In the genomic region with DNA sequence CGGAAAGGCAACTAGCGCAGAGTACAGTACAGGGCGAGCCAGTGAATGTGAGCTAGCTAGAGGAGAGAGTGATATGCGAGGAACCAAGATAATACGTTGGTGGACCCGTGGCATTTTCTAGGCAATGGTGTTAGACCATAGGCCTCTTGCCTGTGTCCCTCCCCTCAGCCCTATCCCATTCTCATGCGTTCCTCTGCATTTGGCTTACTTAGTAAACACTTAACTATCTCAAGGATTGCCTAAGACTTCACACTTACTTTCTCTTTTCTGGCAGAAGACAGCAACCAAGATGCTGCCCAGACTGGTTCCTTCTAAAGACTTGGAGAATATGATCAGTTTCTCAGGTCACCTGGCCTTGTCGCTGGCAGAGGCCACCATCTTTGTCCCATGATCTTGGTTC, we compare ENCODE assay signal across 21 mouse cellular contexts.
DNase-seq lines count a peak whose midpoint lies in the region; ATAC-seq and TF ChIP-seq lines count a peak whose summit lies in the region.
"Had no signal": no experiment of that assay in that cellular context is flagged by ENCODE, and none has a peak within 500 bp of the region (broad histone marks: within the 10 kb centered on the region; RNA-seq: fewer than 3 reads in every experiment).

No protein-coding gene starts in this region.

- H3K27me3 ChIP-seq in lung, embryonic 14.5 days (ENCODE audit: insufficient read depth, low read length) = no peaks in the 10 kb centered on the region
- no peaks in the 10 kb centered on the region for H3K27me3 ChIP-seq in stomach, embryonic 16.5 days (ENCODE audit: control insufficient read depth, insufficient read depth, low read length)
- H3K27me3 ChIP-seq in stomach, postnatal 0 days (ENCODE audit: control insufficient read depth, insufficient read depth, low read length) = no peaks in the 10 kb centered on the region
- H3K27me3 ChIP-seq: forebrain, embryonic 13.5 days; hindbrain, embryonic 13.5 days; Patski had no signal

- WGBS in lung, embryonic 14.5 days = 70% methylated on average over 8 of the region's 8 CpGs
- WGBS in stomach, embryonic 16.5 days = 84% methylated on average over 8 of the region's 8 CpGs
- 81% methylated on average over 8 of the region's 8 CpGs for WGBS in stomach, postnatal 0 days
- 82% methylated on average over 8 of the region's 8 CpGs for WGBS in olfactory bulb, adult 2 months

- no peak overlapping the region for H3K9ac ChIP-seq in lung, embryonic 14.5 days
- H3K9ac ChIP-seq in stomach, embryonic 16.5 days (ENCODE audit: low read length) = no peak overlapping the region
- H3K9ac ChIP-seq in stomach, postnatal 0 days (ENCODE audit: low read length) = no peak overlapping the region
- H3K9ac ChIP-seq: forebrain, embryonic 13.5 days; forebrain, postnatal 0 days; hindbrain, embryonic 13.5 days had no signal

- H3K4me2 ChIP-seq in lung, embryonic 14.5 days = no peak overlapping the region
- no peak overlapping the region for H3K4me2 ChIP-seq in stomach, embryonic 16.5 days (ENCODE audit: low read depth, low read length)
- no peak overlapping the region for H3K4me2 ChIP-seq in stomach, postnatal 0 days (replicated peaks; ENCODE audit: low read depth)
- H3K4me2 ChIP-seq: forebrain, embryonic 13.5 days; hindbrain, embryonic 13.5 days had no signal

- no peaks in the 10 kb centered on the region for H3K9me3 ChIP-seq in lung, embryonic 14.5 days (ENCODE audit: low read depth, low read length)
- no peaks in the 10 kb centered on the region for H3K9me3 ChIP-seq in stomach, embryonic 16.5 days (replicated peaks; ENCODE audit: control insufficient read depth, low read length)
- no peaks in the 10 kb centered on the region for H3K9me3 ChIP-seq in stomach, postnatal 0 days (ENCODE audit: control insufficient read depth, low read length)
- H3K9me3 ChIP-seq: forebrain, embryonic 13.5 days; heart, embryonic 10.5 days; hindbrain, embryonic 13.5 days had no signal

- H3K36me3 ChIP-seq in lung, embryonic 14.5 days (ENCODE audit: insufficient read depth) = no peaks in the 10 kb centered on the region
- no peaks in the 10 kb centered on the region for H3K36me3 ChIP-seq in stomach, embryonic 16.5 days (ENCODE audit: control insufficient read depth, insufficient read depth, low read length)
- H3K36me3 ChIP-seq in stomach, postnatal 0 days (ENCODE audit: control insufficient read depth, insufficient read depth, low read length) = no peaks in the 10 kb centered on the region
- H3K36me3 ChIP-seq: heart, embryonic 10.5 days; hindbrain, embryonic 13.5 days had no signal

- H3K4me3 ChIP-seq in lung, embryonic 14.5 days (ENCODE audit: low read depth, low read length) = no peak overlapping the region
- no peak overlapping the region for H3K4me3 ChIP-seq in stomach, embryonic 16.5 days (replicated peaks; ENCODE audit: low read length)
- no peak overlapping the region for H3K4me3 ChIP-seq in stomach, postnatal 0 days (ENCODE audit: low read depth, low read length)
- H3K4me3 ChIP-seq in olfactory bulb, adult 2 months (ENCODE audit: insufficient read depth, low read depth, low read length) = no peak overlapping the region
- H3K4me3 ChIP-seq: forebrain, embryonic 13.5 days; heart, embryonic 10.5 days; hindbrain, embryonic 13.5 days had no signal

- TF ChIP-seq EP300 in stomach, postnatal 0 days (optimal IDR thresholded peaks at IDR 0.05) = no peak

- peak; percentile 18 for DNase-seq in heart, adult 11 months
- no peak for DNase-seq in heart, postnatal 10 days
- peak; percentile 53 for DNase-seq in lung, embryonic 14.5 days
- DNase-seq in lung, postnatal 25 days (ENCODE audit: low spot score) = no peak
- DNase-seq in stomach, postnatal 0 days (ENCODE audit: low spot score) = no peak
- no peak for DNase-seq in liver
- DNase-seq: adrenal gland, postnatal 14 days; cerebellum, adult 11-12 months; cerebellum, adult 9-10 months; cerebellum, postnatal 25 days; forebrain, postnatal 0 days; gastrocnemius, postnatal 36 days; heart, adult 18-20 months; heart, postnatal 14 days had no signal

- H3K4me1 ChIP-seq in lung, embryonic 14.5 days (ENCODE audit: insufficient read depth) = peaks cover 7% of the 10 kb centered on the region; the same call in 1 of the 2 replicates
- peaks cover 12% of the 10 kb centered on the region for H3K4me1 ChIP-seq in stomach, embryonic 16.5 days (ENCODE audit: control insufficient read depth, insufficient read depth, low read length)
- H3K4me1 ChIP-seq in stomach, postnatal 0 days (replicated peaks; ENCODE audit: control insufficient read depth, insufficient read depth) = no peaks in the 10 kb centered on the region
- H3K4me1 ChIP-seq in olfactory bulb, adult 2 months (ENCODE audit: control insufficient read depth, insufficient read depth, low read length) = peaks cover 13% of the 10 kb centered on the region
- H3K4me1 ChIP-seq: heart, embryonic 10.5 days; hindbrain, embryonic 13.5 days had no signal

- TF ChIP-seq CTCF in lung, embryonic 14.5 days (IDR thresholded peaks at IDR 0.05; ENCODE audit: low read depth) = no peak
- no peak for TF ChIP-seq CTCF in stomach, postnatal 0 days (IDR thresholded peaks at IDR 0.05; ENCODE audit: low read depth)
- TF ChIP-seq CTCF in olfactory bulb, adult 2 months (IDR thresholded peaks at IDR 0.05; ENCODE audit: insufficient read depth, low read depth, low read length) = no peak

- H3K27ac ChIP-seq in lung, embryonic 14.5 days (ENCODE audit: low read depth) = peak overlapping the region; percentile 19; the same call in 1 of the 2 replicates
- H3K27ac ChIP-seq in stomach, embryonic 16.5 days (ENCODE audit: low read length) = peak overlapping the region; percentile 8; the same call in 1 of the 2 replicates
- no peak overlapping the region for H3K27ac ChIP-seq in stomach, postnatal 0 days (replicated peaks)
- H3K27ac ChIP-seq in olfactory bulb, adult 2 months (ENCODE audit: insufficient read depth, low read depth, low read length) = peak overlapping the region; percentile 82
- H3K27ac ChIP-seq: forebrain, embryonic 13.5 days; heart, embryonic 10.5 days; hindbrain, embryonic 13.5 days had no signal

- ATAC-seq in lung, embryonic 14.5 days (ENCODE audit: insufficient read depth) = peak; percentile 49; the same call in 1 of the 2 replicates
- ATAC-seq in stomach, embryonic 16.5 days (ENCODE audit: insufficient read depth, low FRiP score) = no peak
- no peak for ATAC-seq in stomach, postnatal 0 days (ENCODE audit: low FRiP score, low TSS enrichment)
- ATAC-seq: activated CD4-positive, CD25-positive, alpha-beta regulatory T cell, adult 4 months; forebrain, embryonic 13.5 days; forebrain, postnatal 0 days; Patski had no signal

- TF ChIP-seq POLR2A in olfactory bulb, adult 2 months (IDR thresholded peaks at IDR 0.05; ENCODE audit: insufficient read depth, low read depth, low read length) = no peak

- intact Hi-C loops in heart, postnatal 10 days (cut with DNase I) = no loop called here

Comparison
In these comparisons a context has a peak if more than half of its experiments do, and no peak if none do; other contexts are left out.
1. DNase-seq: peak in heart, adult 11 months (single experiment) and lung, embryonic 14.5 days (single experiment); none in heart, postnatal 10 days (0 of 2), lung, postnatal 25 days (single experiment), stomach, postnatal 0 days (single experiment) and liver (single experiment).